Mouse (Mus musculus): ENCODE data around the gene 2510039O18Rik.

The 2510039O18Rik gene

GRCm38 (mm10) chr4:147940576-147941044 is at the start of gene 2510039O18Rik:
2510039O18Rik (plus strand) TSS chr4:147940895.
- peak; percentile 74 for DNase-seq (ENCODE audit: low spot score)

- DNase-seq (ENCODE audit: low spot score) = no peak
Measured at GRCm38 (mm10) chr4:147895815-147896330, 44.8 kb upstream of the 2510039O18Rik start.

DNA sequence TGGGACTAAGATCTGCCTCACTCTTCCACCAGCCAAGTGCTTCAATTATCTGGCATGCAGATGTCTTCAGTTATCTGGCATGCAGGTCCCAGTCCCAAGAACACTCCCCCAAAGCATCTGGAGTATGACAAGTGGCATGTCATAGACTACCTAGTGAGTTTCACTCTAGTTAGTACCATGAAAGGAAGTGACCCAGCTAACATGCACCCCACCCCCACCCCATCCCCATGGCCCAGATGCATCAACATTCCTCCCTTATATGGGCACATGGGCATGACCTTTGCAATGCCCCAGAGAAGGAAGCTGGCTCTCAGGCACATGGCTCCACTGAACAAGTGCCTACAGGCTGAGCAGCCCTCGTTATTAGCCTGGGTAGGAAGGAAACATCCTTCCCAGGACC is 44.3 kb upstream of the 2510039O18Rik start:
- DNase-seq (ENCODE audit: low spot score) = no peak

DNA sequence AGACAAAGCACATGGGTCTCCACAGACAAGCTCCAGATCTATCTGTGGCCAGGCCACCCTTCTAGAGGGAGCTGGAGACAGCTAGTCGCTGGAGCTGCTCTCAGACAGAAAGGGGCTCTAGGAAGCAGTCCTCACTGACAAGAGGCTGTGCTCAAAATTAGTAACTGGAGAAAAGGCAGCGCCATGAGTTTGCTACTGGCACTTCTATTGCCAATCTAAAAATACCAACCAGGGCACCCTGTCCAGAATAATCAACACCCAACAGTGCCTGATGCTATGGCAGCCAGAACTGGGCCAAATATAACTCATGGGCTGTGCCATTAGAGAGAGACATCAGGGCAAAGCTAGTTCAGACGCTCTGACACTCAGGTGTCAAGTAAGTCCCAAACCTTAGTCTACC is 43.3 kb upstream of the 2510039O18Rik start:
- no peak for DNase-seq (ENCODE audit: low spot score)

DNA sequence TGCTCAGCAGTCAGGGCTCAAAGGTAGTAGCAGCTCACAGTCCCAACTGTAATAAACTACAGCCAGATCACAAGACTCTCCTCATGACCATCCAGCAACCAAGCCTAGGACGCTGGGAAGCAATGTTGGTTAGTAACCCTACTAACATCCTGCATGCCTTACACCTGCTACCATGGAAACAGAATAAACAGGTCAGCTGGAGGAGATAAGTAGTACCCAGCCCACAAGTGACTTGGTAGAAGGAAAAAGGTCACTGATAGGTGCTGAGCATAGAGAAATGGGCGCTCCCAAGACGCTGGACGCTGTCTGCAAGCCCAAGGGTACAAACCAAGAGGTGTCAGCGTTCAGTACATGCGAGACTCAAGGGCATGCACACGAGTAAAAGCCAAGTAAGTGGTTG is 40.2 kb upstream of the 2510039O18Rik start:
- DNase-seq (ENCODE audit: low spot score) = no peak

DNA sequence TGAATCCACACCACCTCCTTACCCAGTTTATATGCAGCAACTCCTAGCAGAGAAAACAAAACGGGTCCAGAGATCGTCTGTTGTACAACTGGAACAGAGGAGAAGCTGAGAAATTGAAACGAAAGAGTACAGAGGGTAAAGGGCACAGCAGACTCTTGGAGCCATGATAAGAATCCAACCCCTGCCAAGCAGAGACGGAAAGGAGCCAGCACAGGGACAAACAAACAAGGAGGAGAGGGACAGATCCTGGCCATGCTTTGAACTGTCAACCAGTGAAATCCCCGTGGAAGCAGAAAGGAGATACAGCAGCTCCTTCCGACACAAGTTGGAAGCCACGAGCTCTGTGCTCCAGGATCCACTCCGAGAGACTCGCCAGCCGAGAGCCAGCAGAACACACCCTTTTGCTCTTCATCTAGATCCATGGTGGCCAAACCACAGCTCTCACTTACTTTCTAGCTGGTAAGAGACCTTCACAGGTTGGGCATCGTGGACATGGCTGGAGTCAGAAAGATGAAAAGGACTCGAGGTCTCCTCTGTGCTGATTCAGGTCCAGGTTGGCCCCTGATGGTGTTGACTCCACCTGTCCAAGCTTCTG is 37.7 kb upstream of the 2510039O18Rik start:
- DNase-seq (ENCODE audit: low spot score) = no peak

DNA sequence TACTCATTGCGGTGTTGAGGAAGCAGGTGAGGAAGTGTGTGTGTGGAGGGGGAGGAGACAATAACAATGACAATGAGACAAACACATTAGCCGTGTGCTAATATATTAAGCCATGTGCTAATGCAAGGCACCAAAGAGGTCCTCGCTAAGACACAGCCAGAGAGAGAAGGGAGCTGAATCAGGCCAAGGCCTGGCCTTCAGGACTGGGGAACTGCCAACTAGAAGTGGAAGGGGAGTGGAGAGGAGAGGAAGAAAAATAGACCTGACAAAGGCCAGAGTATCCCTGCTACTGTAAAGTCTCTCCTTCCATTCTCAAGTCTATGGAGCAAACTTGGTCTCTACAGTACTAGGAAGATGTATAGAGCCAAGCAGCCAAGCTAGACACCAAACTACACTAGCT is 37.1 kb upstream of the 2510039O18Rik start:
- DNase-seq (ENCODE audit: low spot score) = no peak

GRCm38 (mm10) chr4:147904313-147905089 is 36.2 kb upstream of the 2510039O18Rik start, which contains the start of gene Mfn2:
Mfn2 (minus strand) TSS chr4:147904704.
- peak; percentile 78 for DNase-seq (ENCODE audit: low spot score)

DNA sequence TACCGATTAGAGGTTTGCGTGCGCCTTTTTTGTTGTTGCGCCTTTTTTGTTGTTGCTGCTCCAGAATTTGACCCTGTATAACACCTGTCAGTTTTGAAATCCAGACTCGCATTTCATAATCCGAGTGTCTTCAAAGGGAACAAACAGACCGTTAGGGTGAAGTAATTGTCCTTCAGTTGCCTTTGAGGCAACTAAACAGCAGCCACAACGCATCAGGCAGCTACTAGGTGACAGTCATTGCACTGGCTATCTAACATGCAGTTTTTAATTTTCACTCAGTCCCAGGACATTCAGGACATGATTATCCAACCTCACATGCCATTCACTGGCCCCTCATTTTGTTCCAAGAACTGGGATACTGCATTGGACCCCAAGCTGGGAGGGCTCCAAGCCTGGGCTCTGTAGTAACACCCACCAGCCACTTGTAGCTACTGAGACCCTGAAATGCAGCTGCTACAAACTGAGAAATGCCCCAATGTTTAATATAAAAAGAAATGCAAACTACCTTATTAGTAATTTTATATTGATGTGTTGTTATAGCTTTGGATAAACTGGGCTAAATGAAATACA is 35.5 kb upstream of the 2510039O18Rik start:
- DNase-seq (ENCODE audit: low spot score) = no peak

- DNase-seq (ENCODE audit: low spot score) = no peak
Measured at GRCm38 (mm10) chr4:147906230-147906629, 34.5 kb upstream of the 2510039O18Rik start.

GRCm38 (mm10) chr4:147909486-147909885 is 31.2 kb upstream of the 2510039O18Rik start:
- DNase-seq (ENCODE audit: low spot score) = no peak

- DNase-seq (ENCODE audit: low spot score) = peak; percentile 47
Measured at GRCm38 (mm10) chr4:147918459-147919121, 22.1 kb upstream of the 2510039O18Rik start.

- DNase-seq (ENCODE audit: low spot score) = no peak
Measured at GRCm38 (mm10) chr4:147920973-147921372, 19.7 kb upstream of the 2510039O18Rik start.

DNA sequence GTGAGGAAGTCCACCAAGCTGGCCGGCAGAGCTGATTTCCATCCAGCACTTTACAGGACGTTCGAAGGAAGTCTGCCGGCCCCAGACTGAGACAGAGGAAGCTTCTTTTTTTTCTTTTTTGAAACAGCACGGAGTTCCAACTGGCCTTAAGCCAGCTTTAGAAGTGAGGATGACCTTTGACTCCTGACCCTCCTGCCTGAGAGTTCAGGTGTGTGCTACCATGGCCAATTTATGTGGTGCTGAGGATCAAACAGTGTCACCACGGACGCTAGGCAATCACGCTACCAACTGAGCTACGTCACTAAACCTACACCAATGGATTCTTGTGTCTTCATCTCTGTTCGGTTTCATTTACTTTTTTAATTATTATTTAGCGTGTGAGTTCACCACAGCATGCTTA is 18.4 kb upstream of the 2510039O18Rik start:
- DNase-seq (ENCODE audit: low spot score) = no peak

DNA sequence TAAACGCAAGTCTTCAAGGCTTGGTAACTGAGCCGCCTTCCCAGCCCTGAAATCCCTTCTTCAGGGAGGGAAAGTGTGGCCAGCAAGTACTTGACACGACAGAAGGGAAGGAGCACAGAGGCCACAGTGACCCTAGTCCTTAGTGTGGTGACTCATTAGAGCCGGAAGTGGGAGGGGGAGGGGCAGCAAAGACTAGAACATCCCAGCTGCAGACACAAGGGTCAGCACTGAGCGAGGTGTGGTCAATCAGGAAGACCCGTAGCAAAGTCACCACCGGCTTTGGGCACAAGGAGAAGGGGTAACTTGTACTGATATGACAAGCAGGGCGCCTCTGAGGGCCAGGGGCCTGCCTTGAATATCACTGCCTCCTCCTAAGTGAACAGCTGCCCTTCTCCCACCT is 13.0 kb upstream of the 2510039O18Rik start:
- DNase-seq (ENCODE audit: low spot score) = no peak

GRCm38 (mm10) chr4:147928136-147928535 is 12.6 kb upstream of the 2510039O18Rik start:
- no peak for DNase-seq (ENCODE audit: low spot score)

- DNase-seq (ENCODE audit: low spot score) = no peak
Measured at GRCm38 (mm10) chr4:147928540-147928939, 12.2 kb upstream of the 2510039O18Rik start.

- no peak for DNase-seq (ENCODE audit: low spot score)
Measured at GRCm38 (mm10) chr4:147930946-147931345, 9.7 kb upstream of the 2510039O18Rik start.

GRCm38 (mm10) chr4:147934134-147934533 is 6.6 kb upstream of the 2510039O18Rik start:
- DNase-seq (ENCODE audit: low spot score) = no peak

GRCm38 (mm10) chr4:147934611-147935010 is 6.1 kb upstream of the 2510039O18Rik start:
- no peak for DNase-seq (ENCODE audit: low spot score)

- DNase-seq (ENCODE audit: low spot score) = no peak
Measured at GRCm38 (mm10) chr4:147935904-147936303, 4.8 kb upstream of the 2510039O18Rik start.

GRCm38 (mm10) chr4:147936331-147936954 is 4.3 kb upstream of the 2510039O18Rik start, which contains the start of gene Plod1:
Plod1 (minus strand) TSS chr4:147936767.
- peak; percentile 73 for DNase-seq (ENCODE audit: low spot score)
